Mouse (Mus musculus): ENCODE results near the gene Fzd10. TPM values are rescaled to one million over a fixed set of nuclear protein-coding genes. Genes with fewer than 3 reads are reported as not detected.

The Fzd10 gene
- total RNA-seq (2021): under 1 TPM; 0.14 to 0.19 TPM

- DNase-seq: no peak
- intact Hi-C loops (cut with DNase I): no loop called here
These were observed at the start of gene Fzd10 for GRCm38 (mm10) chr5:128600072-128601021. Gene Fzd10 (plus strand): TSS chr5:128600844.

GRCm38 (mm10) chr5:128551448-128551847, 49.2 kb upstream of the Fzd10 start:
- intact Hi-C loops (cut with DNase I): no loop called here

GRCm38 (mm10) chr5:128552136-128552890, 48.3 kb upstream of the Fzd10 start:
- intact Hi-C loops (cut with DNase I): no loop called here
- no peak for DNase-seq

More at GRCm38 (mm10) chr5:128551448-128551847, 49.2 kb upstream of the Fzd10 start:
- DNase-seq: no peak

- intact Hi-C loops (cut with DNase I): no loop called here
- no peak for DNase-seq
These were observed 42.5 kb upstream of the Fzd10 start for GRCm38 (mm10) chr5:128558126-128558525.

- no peak for DNase-seq
- intact Hi-C loops (cut with DNase I): no loop called here
These were observed 33.3 kb upstream of the Fzd10 start for GRCm38 (mm10) chr5:128567313-128567712.

- DNase-seq: no peak
- intact Hi-C loops (cut with DNase I): no loop called here
These were observed 31.7 kb upstream of the Fzd10 start for GRCm38 (mm10) chr5:128568970-128569369.

GRCm38 (mm10) chr5:128570091-128570490, 30.6 kb upstream of the Fzd10 start:
- intact Hi-C loops (cut with DNase I): no loop called here
- DNase-seq: no peak

GRCm38 (mm10) chr5:128570848-128571247, 29.8 kb upstream of the Fzd10 start:
- DNase-seq: no peak
- intact Hi-C loops (cut with DNase I): no loop called here

GRCm38 (mm10) chr5:128571706-128572105, 28.9 kb upstream of the Fzd10 start:
- no peak for DNase-seq
- intact Hi-C loops (cut with DNase I): no loop called here

GRCm38 (mm10) chr5:128575997-128576579, 24.6 kb upstream of the Fzd10 start:
- intact Hi-C loops (cut with DNase I): no loop called here
- no peak for DNase-seq

- DNase-seq: no peak
- intact Hi-C loops (cut with DNase I): no loop called here
These were observed 21.5 kb upstream of the Fzd10 start for GRCm38 (mm10) chr5:128579047-128579650.

- no peak for DNase-seq
- intact Hi-C loops (cut with DNase I): no loop called here
These were observed 19.7 kb upstream of the Fzd10 start for GRCm38 (mm10) chr5:128580931-128581330.

- intact Hi-C loops (cut with DNase I): no loop called here
These were observed 19.1 kb upstream of the Fzd10 start for GRCm38 (mm10) chr5:128581516-128581921.

GRCm38 (mm10) chr5:128589231-128589630, 11.4 kb upstream of the Fzd10 start:
- intact Hi-C loops (cut with DNase I): no loop called here

More at GRCm38 (mm10) chr5:128581516-128581921, 19.1 kb upstream of the Fzd10 start:
- no peak for DNase-seq

GRCm38 (mm10) chr5:128593446-128593845, 7.2 kb upstream of the Fzd10 start:
- intact Hi-C loops (cut with DNase I): no loop called here
- DNase-seq: no peak

More at GRCm38 (mm10) chr5:128589231-128589630, 11.4 kb upstream of the Fzd10 start:
- DNase-seq: no peak

GRCm38 (mm10) chr5:128596813-128597212, 3.8 kb upstream of the Fzd10 start:
- no peak for DNase-seq
- intact Hi-C loops (cut with DNase I): no loop called here

GRCm38 (mm10) chr5:128597381-128597780, 3.3 kb upstream of the Fzd10 start:
- DNase-seq: no peak
- intact Hi-C loops (cut with DNase I): no loop called here

- no peak for DNase-seq
- intact Hi-C loops (cut with DNase I): no loop called here
These were observed 2.4 kb upstream of the Fzd10 start for GRCm38 (mm10) chr5:128598191-128598720.

GRCm38 (mm10) chr5:128598760-128599364, 1.8 kb upstream of the Fzd10 start:
- intact Hi-C loops (cut with DNase I): no loop called here
- no peak for DNase-seq

Data from heart, postnatal 36 days (tissue).